Mouse (Mus musculus) CH12.LX (cell line): ENCODE data around the gene Agfg1. TPM values are rescaled to one million over a fixed set of nuclear protein-coding genes. Genes with fewer than 3 reads are reported as not detected.

Source experiments
- DNase-seq: peaks from one replicate; pipeline ENCODE4 v3.0.0-alpha.2; 2013; ENCODE audit errors: extremely low read depth
- H3K27ac ChIP-seq: 2 replicates; pipeline ENCODE4 v1.5.1; 2012; ENCODE audit warnings: low read depth, mild to moderate bottlenecking, control low read depth, moderate library complexity; ENCODE audit not compliant: insufficient read depth
- H3K27me3 ChIP-seq: replicated peaks from 2 replicates; pipeline ENCODE3; 2012; ENCODE audit warnings: inconsistent platforms
- H3K36me3 ChIP-seq, 2 experiments: replicated peaks in 1 of 2; 2 replicates each; pipeline versions ENCODE3 to v1.6.1; 2012; ENCODE audit warnings: inconsistent platforms in 1 of 2, low read length in 1 of 2, mild to moderate bottlenecking in 1 of 2, mixed read lengths in 1 of 2, moderate library complexity in 1 of 2; ENCODE audit not compliant: control insufficient read depth in 1 of 2, insufficient read depth in 1 of 2
- H3K4me1 ChIP-seq, 2 experiments: 2 replicates each; pipeline ENCODE4 v1.6.1; 2012; ENCODE audit warnings: inconsistent platforms in 1 of 2, moderate library complexity in 1 of 2; ENCODE audit not compliant: insufficient read depth in 2 of 2, control insufficient read depth in 1 of 2
- H3K4me2 ChIP-seq: 2 replicates; pipeline ENCODE4 v1.6.1; 2012; ENCODE audit warnings: low read depth, mild to moderate bottlenecking, control low read depth; ENCODE audit not compliant: poor library complexity, insufficient read depth, severe bottlenecking
- H3K4me3 ChIP-seq, 3 experiments: fragments of 150-350 bp in 1 of 3; sonication (generic) in 1 of 3; replicated peaks in 1 of 3; 2 replicates each; pipeline versions ENCODE3 to v1.5.1; 2011 to 2012; ENCODE audit warnings: low read depth in 2 of 3, low read length in 2 of 3, mild to moderate bottlenecking in 2 of 3, moderate library complexity in 2 of 3, control low read depth in 1 of 3, improper control_type of control experiment in 1 of 3, inconsistent platforms in 1 of 3, mixed read lengths in 1 of 3; ENCODE audit not compliant: poor library complexity in 1 of 3
- H3K79me2 ChIP-seq: replicated peaks from 2 replicates; pipeline ENCODE4 v1.6.1; 2012; ENCODE audit warnings: mild to moderate bottlenecking, moderate library complexity; ENCODE audit not compliant: control insufficient read depth, poor library complexity, insufficient read depth, severe bottlenecking; ENCODE audit errors: extremely low read depth
- H3K9ac ChIP-seq: 2 replicates; pipeline ENCODE4 v1.6.1; 2012; ENCODE audit warnings: low read depth, mild to moderate bottlenecking, control low read depth, moderate library complexity; ENCODE audit not compliant: insufficient read depth
- H3K9me3 ChIP-seq: replicated peaks from 2 replicates; pipeline ENCODE3; 2012; ENCODE audit warnings: low read length, inconsistent platforms, mixed read lengths
- BHLHE40 ChIP-seq: IDR thresholded peaks from 2 replicates; pipeline ENCODE4 v1.6.1; 2011; ENCODE audit warnings: mild to moderate bottlenecking, low read depth, low read length, improper control_type of control experiment
- CTCF ChIP-seq, 2 experiments: IDR thresholded peaks in 1 of 2; conservative IDR thresholded peaks in 1 of 2; 2 replicates each; pipeline ENCODE4 v1.5.1; 2011 to 2012; ENCODE audit warnings: low read depth in 2 of 2, low read length in 2 of 2, improper control_type of control experiment in 1 of 2, inconsistent platforms in 1 of 2, mild to moderate bottlenecking in 1 of 2, moderate library complexity in 1 of 2
- E2F4 ChIP-seq: IDR thresholded peaks from 2 replicates; pipeline ENCODE4 v1.6.1; 2011; ENCODE audit warnings: low read depth, low read length, improper control_type of control experiment; ENCODE audit not compliant: insufficient replicate concordance
- EP300 ChIP-seq: IDR thresholded peaks from 2 replicates; pipeline ENCODE4 v1.6.1; 2011; ENCODE audit warnings: low read length, improper control_type of control experiment
- ETS1 ChIP-seq: conservative IDR thresholded peaks from 2 replicates; pipeline ENCODE4 v1.6.1; 2012; ENCODE audit warnings: low read depth, mild to moderate bottlenecking, inconsistent platforms, low read length, improper control_type of control experiment, moderate library complexity
- GABPA ChIP-seq: IDR thresholded peaks from 2 replicates; pipeline ENCODE4 v1.6.1; 2012; ENCODE audit warnings: low read depth, low read length, improper control_type of control experiment, inconsistent platforms; ENCODE audit not compliant: insufficient replicate concordance
- HCFC1 ChIP-seq: IDR thresholded peaks from 2 replicates; pipeline ENCODE4 v1.6.1; 2012; ENCODE audit warnings: low read depth, mild to moderate bottlenecking, inconsistent platforms, low read length, improper control_type of control experiment
- IRF4 ChIP-seq: IDR thresholded peaks from 2 replicates; pipeline ENCODE4 v1.6.1; 2014; ENCODE audit warnings: low read depth, mild to moderate bottlenecking, inconsistent platforms, low read length, improper control_type of control experiment
- JUN ChIP-seq: IDR thresholded peaks from 2 replicates; pipeline ENCODE4 v1.6.1; 2011; ENCODE audit warnings: low read depth, mild to moderate bottlenecking, low read length, improper control_type of control experiment, moderate library complexity; ENCODE audit not compliant: insufficient read depth
- JUND ChIP-seq: conservative IDR thresholded peaks from 2 replicates; pipeline ENCODE4 v1.6.1; 2011; ENCODE audit warnings: low read depth, low read length, improper control_type of control experiment
- KAT2A ChIP-seq: IDR thresholded peaks from 2 replicates; pipeline ENCODE4 v1.6.1; 2012; ENCODE audit warnings: low read length, improper control_type of control experiment, inconsistent platforms; ENCODE audit not compliant: insufficient replicate concordance
- MAFK ChIP-seq: IDR thresholded peaks from 2 replicates; pipeline ENCODE4 v1.6.1; 2011; ENCODE audit warnings: low read length, improper control_type of control experiment; ENCODE audit not compliant: insufficient replicate concordance
- MAZ ChIP-seq: IDR thresholded peaks from 2 replicates; pipeline ENCODE4 v1.6.1; 2012; ENCODE audit warnings: low read depth, mild to moderate bottlenecking, inconsistent platforms, low read length, improper control_type of control experiment, moderate library complexity
- MEF2A ChIP-seq: IDR thresholded peaks from 2 replicates; pipeline ENCODE4 v1.6.1; 2014; ENCODE audit warnings: low read depth, mild to moderate bottlenecking, inconsistent platforms, low read length, improper control_type of control experiment, borderline replicate concordance
- MYC ChIP-seq: IDR thresholded peaks from 2 replicates; pipeline ENCODE4 v1.6.1; 2011; ENCODE audit warnings: low read depth, mild to moderate bottlenecking, improper control_type of control experiment, low read length
- NELFE ChIP-seq: IDR thresholded peaks from 2 replicates; pipeline ENCODE4 v1.6.1; 2011; ENCODE audit warnings: low read depth, low read length, improper control_type of control experiment
- NRF1 ChIP-seq: IDR thresholded peaks from 2 replicates; pipeline ENCODE4 v1.6.1; 2014; ENCODE audit warnings: low read depth, mild to moderate bottlenecking, inconsistent platforms, low read length, improper control_type of control experiment, moderate library complexity
- PAX5 ChIP-seq: IDR thresholded peaks from 2 replicates; pipeline ENCODE4 v1.6.1; 2012; ENCODE audit warnings: low read length, inconsistent platforms, mixed read lengths
- POLR2A ChIP-seq: IDR thresholded peaks from 2 replicates; pipeline ENCODE4 v1.6.1; 2011; ENCODE audit warnings: low read depth, mild to moderate bottlenecking, improper control_type of control experiment, low read length
- POLR2AphosphoS2 ChIP-seq: IDR thresholded peaks from 2 replicates; pipeline ENCODE4 v1.6.1; 2011; ENCODE audit warnings: low read depth, low read length, improper control_type of control experiment
- RAD21 ChIP-seq: IDR thresholded peaks from 2 replicates; pipeline ENCODE4 v1.6.1; 2011; ENCODE audit warnings: low read depth, mild to moderate bottlenecking, low read length, improper control_type of control experiment, moderate library complexity
- RCOR1 ChIP-seq: conservative IDR thresholded peaks from 2 replicates; pipeline ENCODE4 v1.6.1; 2012; ENCODE audit warnings: low read depth, mild to moderate bottlenecking, inconsistent platforms, low read length, improper control_type of control experiment
- SIN3A ChIP-seq: IDR thresholded peaks from 2 replicates; pipeline ENCODE4 v1.6.1; 2012; ENCODE audit warnings: low read length, improper control_type of control experiment, inconsistent platforms
- SMC3 ChIP-seq: IDR thresholded peaks from 2 replicates; pipeline ENCODE4 v1.6.1; 2011; ENCODE audit warnings: low read depth, low read length, improper control_type of control experiment
- TBP ChIP-seq: conservative IDR thresholded peaks from 2 replicates; pipeline ENCODE4 v1.6.1; 2011; ENCODE audit warnings: low read depth, low read length, improper control_type of control experiment
- UBTF ChIP-seq: IDR thresholded peaks from 2 replicates; pipeline ENCODE4 v1.6.1; 2012; ENCODE audit warnings: low read depth, mild to moderate bottlenecking, inconsistent platforms, low read length, improper control_type of control experiment, moderate library complexity
- USF1 ChIP-seq: IDR thresholded peaks from 2 replicates; pipeline ENCODE4 v1.6.1; 2014; ENCODE audit warnings: low read depth, mild to moderate bottlenecking, inconsistent platforms, low read length, improper control_type of control experiment
- USF2 ChIP-seq: conservative IDR thresholded peaks from 2 replicates; pipeline ENCODE4 v1.6.1; 2011; ENCODE audit warnings: low read depth, low read length, improper control_type of control experiment
- ZKSCAN1 ChIP-seq: IDR thresholded peaks from 2 replicates; pipeline ENCODE4 v1.6.1; 2012; ENCODE audit warnings: low read depth, inconsistent platforms, low read length, improper control_type of control experiment, borderline replicate concordance
- ZNF384 ChIP-seq: IDR thresholded peaks from 2 replicates; pipeline ENCODE4 v1.6.1; 2012; ENCODE audit warnings: low read depth, low read length, improper control_type of control experiment, inconsistent platforms
- dilution Hi-C: fragments of 300-500 bp; cut with MboI; formaldehyde crosslinking; loops from 2 replicates; pipeline ENCODE4 v1.14.3; 2020; ENCODE audit warnings: low sequenced_read_pairs; ENCODE audit not compliant: extremely low pct_unique_long_range_greater_than_20kb, extremely low pct_ligation_motif_present
- in situ Hi-C: fragments of 300-500 bp; cut with MboI; formaldehyde crosslinking; loops from 3 replicates; pipeline ENCODE4 v1.14.3; 2019; ENCODE audit warnings: low sequenced_read_pairs, low pct_ligation_motif_present, low pct_unique_long_range_greater_than_20kb, mixed read lengths
- polyA plus RNA-seq: library from polyadenylated mRNA; unstranded; fragments of >175 nt; gene quantifications from 2 replicates; pipeline ENCODE4 v1.2.1, GENCODE M21; 2012; ENCODE audit warnings: low read depth; ENCODE audit not compliant: insufficient read length
- total RNA-seq, 2 experiments: library from RNA; depleted of rRNA; stranded (reverse); fragments of 300-350 nt in 1 of 2; fragments of >200 nt in 1 of 2; gene quantifications; 2 replicates each; pipeline ENCODE4 v1.2.3; 2012 to 2014

The Agfg1 gene
- total and polyA plus RNA-seq, 3 experiments: 59.0 to 127 (median 106) TPM

GRCm38 (mm10) chr1:82832495-82833021, 6.7 kb upstream of the Agfg1 start (continued):
- TF ChIP-seq ZKSCAN1 (peak; percentile 35; the same call in 1 of the 2 replicates), UBTF (no peak), TBP (peak; percentile 67), KAT2A (0 out of 2 replicates have a peak, but pooled peaks have one; percentile 55), POLR2A (peak; percentile 46; the same call in 1 of the 2 replicates), USF1 (no peak; the same call in none of the 2 replicates)

GRCm38 (mm10) chr1:82833501-82833900, 5.8 kb upstream of the Agfg1 start:
- H3K9me3 ChIP-seq: peaks cover 7% of the 10 kb centered on the region
- H3K79me2 ChIP-seq: no peaks in the 10 kb centered on the region
- no peak overlapping the region for H3K4me3 ChIP-seq
- no peak for DNase-seq
- H3K4me1 ChIP-seq: peaks cover 23 to 68% of the 10 kb centered on the region in 2 experiments
- no peak overlapping the region for H3K9ac ChIP-seq
- dilution Hi-C loops (no loop called here), in situ Hi-C loops (no loop called here)
- no peak overlapping the region for H3K4me2 ChIP-seq
- no peak for TF ChIP-seq BHLHE40
- TF ChIP-seq ZKSCAN1: no peak
- TF ChIP-seq POLR2AphosphoS2: no peak
- TF ChIP-seq IRF4: no peak
- no peak for TF ChIP-seq SMC3
- no peak for TF ChIP-seq GABPA
- no peak for TF ChIP-seq MAFK
- no peak for TF ChIP-seq USF2
- no peak for TF ChIP-seq MYC
- TF ChIP-seq JUND: no peak
- TF ChIP-seq POLR2A: no peak
- TF ChIP-seq ETS1: no peak
- H3K27ac ChIP-seq: peak overlapping the region; percentile 64; the same call in 1 of the 2 replicates
- H3K36me3 ChIP-seq: no peaks in the 10 kb centered on the region
- no peaks in the 10 kb centered on the region for H3K27me3 ChIP-seq

DNA sequence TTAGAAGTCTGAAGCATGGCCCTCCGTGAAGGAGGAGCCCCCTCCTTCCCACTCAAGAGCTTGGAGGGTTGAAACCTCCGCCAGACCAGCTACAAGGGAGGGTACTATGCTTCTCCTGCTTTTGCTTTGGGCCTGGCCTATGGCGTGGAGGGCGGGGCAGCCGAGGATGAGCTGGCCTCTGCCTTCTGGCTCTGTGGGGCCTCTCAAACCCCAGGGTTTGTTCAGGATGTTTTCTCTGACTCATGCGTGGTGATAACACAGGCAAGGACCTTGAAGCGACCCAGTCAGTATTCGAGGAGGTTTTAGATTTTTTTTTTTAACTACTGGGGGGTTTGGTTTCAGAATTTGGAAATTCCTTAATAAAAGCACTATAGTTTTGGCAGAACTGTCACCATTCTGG, 4.7 kb upstream of the Agfg1 start:
- DNase-seq: peak; percentile 68
- H3K9me3 ChIP-seq: peaks cover 7% of the 10 kb centered on the region
- peak overlapping the region; percentile 75 for H3K27ac ChIP-seq
- peaks cover 18 to 65% of the 10 kb centered on the region in 2 experiments for H3K4me1 ChIP-seq
- H3K79me2 ChIP-seq: peaks cover 3% of the 10 kb centered on the region
- in situ Hi-C loops (no loop called here), dilution Hi-C loops (no loop called here)
- peak overlapping the region; percentile 55 for H3K9ac ChIP-seq
- no peaks in the 10 kb centered on the region for H3K27me3 ChIP-seq
- no peak overlapping the region for H3K4me3 ChIP-seq
- H3K4me2 ChIP-seq: peak overlapping the region; percentile 64; the same call in 1 of the 2 replicates
- H3K36me3 ChIP-seq: no peaks in the 10 kb centered on the region
- TF ChIP-seq ETS1 (no peak; the same call in 1 of the 2 replicates), HCFC1 (no peak; the same call in 1 of the 2 replicates), MEF2A (no peak), ZNF384 (no peak), MAFK (no peak), KAT2A (no peak), SIN3A (no peak), MAZ (0 out of 2 replicates have a peak, but pooled peaks have one; percentile 46), RAD21 (no peak), JUN (no peak; the same call in 1 of the 2 replicates), RCOR1 (no peak), NELFE (no peak), POLR2A (0 out of 2 replicates have a peak, but pooled peaks have one; percentile 23), NRF1 (peak; percentile 48), PAX5 (no peak), E2F4 (no peak), CTCF (conservative IDR thresholded peaks at IDR 0.05 in 1 of 2, IDR thresholded peaks at IDR 0.05 in 1 of 2; ENCODE audit: low read depth in 2 of 2, low read length in 2 of 2) (no peak), JUND (0 out of 2 replicates have a peak, but pooled peaks have one; percentile 10), SMC3 (no peak), EP300 (no peak)
